Mouse (Mus musculus): ENCODE results near the gene Camsap2. TPM values are rescaled to one million over a fixed set of nuclear protein-coding genes. Genes with fewer than 3 reads are reported as not detected.

Gene Camsap2
- polyA plus RNA-seq, 1 experiment from 2014 or later, result 7.7 TPM

GRCm38 (mm10) chr1:136220037-136220871 lies 125.7 kb downstream of the Camsap2 start:
- Histone ChIP-seq H3K9ac (replicated peaks; ENCODE audit: low read depth) (no peak overlapping the region), H3K4me1 (ENCODE audit: insufficient read depth, low read depth, low read length) (0 out of 2 replicates have a peak, but pooled peaks cover 4% of the 10 kb centered on the region), H3K9me3 (ENCODE audit: low read length) (no peaks in the 10 kb centered on the region), H3K4me3 (ENCODE audit: low read depth, low read length) (no peak overlapping the region), H3K27me3 (replicated peaks; ENCODE audit: insufficient read depth, low read length) (no peaks in the 10 kb centered on the region), H3K27ac (ENCODE audit: low read length) (peak overlapping the region; percentile 57; the same call in 1 of the 2 replicates), H3K4me2 (replicated peaks; ENCODE audit: low read depth, low read length) (no peak overlapping the region), H3K36me3 (ENCODE audit: insufficient read depth, low read length) (no peaks in the 10 kb centered on the region)
- ATAC-seq (peak; percentile 86), DNase-seq (ENCODE audit: low spot score) (peak; percentile 76)
- WGBS, result 49% methylated on average over 10 of the region's 10 CpGs
- no peak for TF ChIP-seq EP300 (IDR thresholded peaks at IDR 0.05)
- no peak for TF ChIP-seq CTCF (IDR thresholded peaks at IDR 0.05)

Other genes starting within 250 kb of the Camsap2 start
- 0.85 and 0.87 TPM in 2 replicates for gene Kif21b, start 214.7 kb downstream of the Camsap2 start, polyA plus RNA-seq (2015; fragmentation: Nextera tagmentation; extraction: Ambion mirVana)
- 0.18 TPM in 1 of 2 replicates, not detected in the other for gene Mroh3, start 133.3 kb downstream of the Camsap2 start, polyA plus RNA-seq (2015; fragmentation: Nextera tagmentation; extraction: Ambion mirVana)
- gene Inava, start 111.8 kb downstream of the Camsap2 start, polyA plus RNA-seq (2015; fragmentation: Nextera tagmentation; extraction: Ambion mirVana), result 8.6 and 10.6 TPM in 2 replicates
- not detected in 2 replicates for gene Gpr25, start 85.2 kb downstream of the Camsap2 start, polyA plus RNA-seq (2015; fragmentation: Nextera tagmentation; extraction: Ambion mirVana)
- 8.0 and 8.5 TPM in 2 replicates for gene Ddx59, start 69.2 kb upstream of the Camsap2 start, polyA plus RNA-seq (2015; fragmentation: Nextera tagmentation; extraction: Ambion mirVana)
- 0.45 and 0.54 TPM in 2 replicates for gene Kif14, start 120.2 kb upstream of the Camsap2 start, polyA plus RNA-seq (2015; fragmentation: Nextera tagmentation; extraction: Ambion mirVana)